Mouse (Mus musculus) thymus, adult 2 months (tissue): ENCODE measurements around the gene Cep164. TPM values are rescaled to one million over a fixed set of nuclear protein-coding genes. Genes with fewer than 3 reads are reported as not detected.
"Not testable (repeated sequence)": the region's sequence is repeated elsewhere in the genome, so short reads cannot be mapped to it uniquely, and the experiment has no call there.

ENCODE experiments used
- DNase-seq: peaks from one replicate; pipeline ENCODE4 v3.0.0; 2021
- H3K27ac ChIP-seq: fragments of 200-500 bp; 2 replicates; pipeline ENCODE4 v1.5.1; 2012; ENCODE audit warnings: low read length, control low read depth; ENCODE audit not compliant: control insufficient read depth, insufficient read depth
- H3K27me3 ChIP-seq: fragments of 200-500 bp; 2 replicates; pipeline ENCODE4 v1.6.1; 2012; ENCODE audit warnings: mild to moderate bottlenecking, low read length, moderate library complexity, mixed read lengths; ENCODE audit not compliant: control insufficient read depth, insufficient read depth
- H3K36me3 ChIP-seq: fragments of 200-500 bp; 2 replicates; pipeline ENCODE4 v1.6.1; 2012; ENCODE audit warnings: mild to moderate bottlenecking, low read length, moderate library complexity; ENCODE audit not compliant: control insufficient read depth, insufficient read depth
- H3K4me1 ChIP-seq: fragments of 200-500 bp; replicated peaks from 2 replicates; pipeline ENCODE4 v1.6.1; 2012; ENCODE audit warnings: low read length; ENCODE audit not compliant: control insufficient read depth, insufficient read depth
- H3K4me3 ChIP-seq: fragments of 200-500 bp; 2 replicates; pipeline ENCODE4 v1.5.1; 2012; ENCODE audit warnings: mild to moderate bottlenecking, low read length, control low read depth, moderate library complexity; ENCODE audit not compliant: control insufficient read depth, insufficient read depth
- CTCF ChIP-seq: fragments of 200-500 bp; IDR thresholded peaks from 2 replicates; pipeline ENCODE4 v1.5.1; 2012; ENCODE audit warnings: mild to moderate bottlenecking, control low read depth, low read length, moderate library complexity, borderline replicate concordance; ENCODE audit not compliant: control insufficient read depth, poor library complexity, insufficient read depth; ENCODE audit errors: extremely low read depth
- POLR2A ChIP-seq: fragments of 200-500 bp; IDR thresholded peaks from 2 replicates; pipeline ENCODE4 v1.6.1; 2012; ENCODE audit warnings: mild to moderate bottlenecking, low read length, control low read depth, moderate library complexity; ENCODE audit not compliant: control insufficient read depth, poor library complexity, insufficient read depth; ENCODE audit errors: extremely low read depth
- WGBS: fragments of 180-500 bp; shearing (Covaris S2); methylation state at CpG from one replicate; pipeline ENCODE4 v1.1.7; 2018; 5-methylcytosine and 5-hydroxymethylcytosine counted together
- polyA plus RNA-seq: library from polyadenylated mRNA; depleted of rRNA; stranded (reverse); fragments of >200 nt; gene quantifications from 2 replicates; pipeline ENCODE4 v1.2.3, GENCODE M21; 2012

Gene Cep164
- polyA plus RNA-seq, 1 experiment: 32.0 TPM

DNA sequence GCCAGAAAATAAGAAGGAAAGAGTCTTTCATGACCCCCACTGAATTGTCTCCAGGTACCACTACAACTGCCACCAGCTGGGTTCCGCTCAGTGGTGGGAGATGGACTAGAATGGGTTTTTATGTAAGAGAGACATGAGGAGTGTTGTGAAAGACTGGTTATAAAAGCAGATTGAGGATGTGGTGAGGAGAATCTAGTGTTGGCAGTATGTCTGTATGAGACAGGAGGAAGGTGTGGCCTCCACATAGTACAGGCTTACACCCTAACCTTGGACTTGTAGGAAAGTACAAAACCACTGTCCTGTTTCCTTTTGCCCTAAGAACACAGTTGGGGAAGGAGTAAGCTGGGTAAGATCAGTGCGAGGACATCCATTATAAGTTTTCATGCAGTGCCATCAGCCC, 25.2 kb upstream of the Cep164 start:
- Histone ChIP-seq H3K36me3 (peaks cover 6% of the 10 kb centered on the region), H3K27me3 (no peaks in the 10 kb centered on the region), H3K4me3 (no peak overlapping the region), H3K4me1 (peaks cover 19% of the 10 kb centered on the region), H3K27ac (no peak overlapping the region)
- TF ChIP-seq POLR2A (no peak), CTCF (no peak)
- 45% methylated on average over 2 of the region's 2 CpGs for WGBS
- DNase-seq: no peak

DNA sequence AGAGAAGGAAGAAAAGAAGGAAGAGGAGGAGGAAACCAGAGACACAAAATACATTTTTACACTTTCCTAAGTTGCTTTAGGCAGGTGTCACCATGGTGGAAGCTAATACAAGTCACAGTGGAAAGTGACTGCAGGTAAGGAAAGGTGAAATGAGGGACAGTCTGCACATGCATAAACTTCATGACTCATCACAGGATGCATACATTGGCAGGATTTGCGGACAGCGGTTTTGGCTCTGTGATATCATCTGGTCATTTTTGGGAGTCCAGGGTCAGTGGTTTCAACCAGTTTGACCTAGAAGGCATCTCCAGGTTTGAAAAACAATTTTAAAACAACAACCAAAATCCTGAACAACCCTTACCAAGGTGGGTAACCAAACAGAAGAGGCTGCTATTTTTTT, 23.3 kb upstream of the Cep164 start:
- Histone ChIP-seq H3K4me3 (no peak overlapping the region), H3K27me3 (no peaks in the 10 kb centered on the region), H3K36me3 (no peaks in the 10 kb centered on the region), H3K4me1 (peaks cover 32% of the 10 kb centered on the region), H3K27ac (no peak overlapping the region)
- WGBS: 94% methylated on average over 2 of the region's 2 CpGs
- TF ChIP-seq POLR2A (no peak), CTCF (no peak)
- DNase-seq: no peak

GRCm38 (mm10) chr9:45851330-45851729, 22.8 kb upstream of the Cep164 start:
- TF ChIP-seq CTCF (no peak), POLR2A (no peak)
- WGBS: 2% methylated on average over 5 of the region's 5 CpGs
- H3K27me3 ChIP-seq: no peaks in the 10 kb centered on the region
- DNase-seq: no peak
- no peaks in the 10 kb centered on the region for H3K36me3 ChIP-seq
- H3K27ac ChIP-seq: no peak overlapping the region
- H3K4me1 ChIP-seq: peaks cover 34% of the 10 kb centered on the region
- H3K4me3 ChIP-seq: no peak overlapping the region

DNA sequence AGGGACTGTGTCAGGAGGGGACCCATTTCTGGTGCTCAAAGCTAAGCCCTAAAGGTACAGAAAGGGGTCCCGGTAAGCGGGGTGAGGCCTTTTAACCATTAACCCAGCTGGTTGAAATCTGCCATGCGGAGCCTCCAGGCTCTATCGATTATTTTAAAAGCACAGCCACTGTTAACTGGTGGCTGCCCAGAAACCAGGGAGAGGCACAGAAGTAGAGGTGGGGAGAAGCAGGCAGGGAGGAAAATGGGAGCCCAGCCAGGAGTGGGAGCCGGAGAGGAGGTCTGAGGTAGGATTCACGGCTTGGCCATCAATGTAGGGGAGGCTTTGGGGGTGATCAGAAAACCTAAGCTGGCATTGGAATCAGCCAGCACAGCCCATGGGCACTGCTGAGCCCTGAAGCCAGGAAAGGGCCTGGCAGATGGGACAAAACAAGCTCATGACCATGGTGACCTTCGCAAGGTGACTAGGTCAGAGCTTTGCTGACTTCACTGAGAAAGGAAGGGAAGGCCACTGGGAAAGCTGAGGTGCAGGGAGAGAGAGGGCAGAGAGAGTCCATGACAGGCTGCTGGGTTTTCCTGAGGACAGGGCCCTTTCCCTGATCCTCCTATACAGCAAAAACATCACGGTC, 22.2 kb upstream of the Cep164 start:
- 84% methylated on average over 8 of the region's 8 CpGs for WGBS
- no peaks in the 10 kb centered on the region for H3K27me3 ChIP-seq
- TF ChIP-seq CTCF (no peak), POLR2A (no peak)
- no peaks in the 10 kb centered on the region for H3K36me3 ChIP-seq
- no peak overlapping the region for H3K27ac ChIP-seq
- no peak for DNase-seq
- peaks cover 32% of the 10 kb centered on the region for H3K4me1 ChIP-seq
- H3K4me3 ChIP-seq: no peak overlapping the region

- Histone ChIP-seq H3K4me3 (no peak overlapping the region), H3K27ac (no peak overlapping the region), H3K4me1 (peaks cover 32% of the 10 kb centered on the region), H3K36me3 (no peaks in the 10 kb centered on the region), H3K27me3 (no peaks in the 10 kb centered on the region)
- no peak for DNase-seq
- no peak for TF ChIP-seq POLR2A
- TF ChIP-seq CTCF: no peak
- 84% methylated on average over 9 of the region's 9 CpGs for WGBS
These were observed 21.3 kb upstream of the Cep164 start for GRCm38 (mm10) chr9:45849528-45850408.

DNA sequence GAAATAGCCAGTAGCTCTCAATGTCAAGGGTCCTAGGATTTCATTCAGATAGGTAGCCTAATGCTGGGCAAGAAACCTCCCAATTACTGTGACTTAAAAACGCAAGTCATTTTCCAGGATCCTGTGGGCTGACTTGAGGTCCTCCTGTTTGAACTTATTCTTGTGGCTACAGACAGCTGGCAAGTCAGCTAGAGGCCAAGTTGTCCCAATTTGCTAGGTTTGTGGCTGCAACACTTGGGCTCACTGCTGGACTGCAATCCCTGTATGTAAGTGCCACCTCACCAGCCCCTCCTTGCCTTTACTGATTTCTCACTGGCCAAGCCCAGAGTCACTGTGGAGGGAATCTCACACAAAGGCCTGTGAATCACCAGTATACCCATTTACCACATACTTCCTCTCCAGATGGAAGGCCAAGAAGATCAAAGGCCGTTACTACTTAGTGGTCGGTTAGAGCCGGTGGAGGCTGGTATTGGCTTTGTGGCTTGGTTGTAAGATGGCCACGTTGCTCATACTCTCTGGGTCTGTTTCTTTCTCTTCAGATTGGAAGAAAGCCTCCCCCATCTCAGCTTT, 18.5 kb upstream of the Cep164 start:
- Histone ChIP-seq H3K4me3 (no peak overlapping the region), H3K4me1 (peaks cover 22% of the 10 kb centered on the region), H3K27me3 (no peaks in the 10 kb centered on the region), H3K36me3 (no peaks in the 10 kb centered on the region), H3K27ac (no peak overlapping the region)
- no peak for DNase-seq
- WGBS: 6% methylated on average over 5 of the region's 5 CpGs
- TF ChIP-seq POLR2A (no peak), CTCF (no peak)

GRCm38 (mm10) chr9:45846176-45846575, 17.7 kb upstream of the Cep164 start:
- 51% methylated on average over 2 of the region's 2 CpGs for WGBS
- H3K27me3 ChIP-seq: not testable (repeated sequence)
- H3K4me1 ChIP-seq: peaks cover 17% of the 10 kb centered on the region

More at GRCm38 (mm10) chr9:45846176-45846575, 17.7 kb upstream of the Cep164 start:
- not testable (repeated sequence) for H3K36me3 ChIP-seq, H3K4me3 ChIP-seq, DNase-seq, H3K27ac ChIP-seq
